Mouse (Mus musculus): ENCODE results near the gene Eif2b3.

DNA sequence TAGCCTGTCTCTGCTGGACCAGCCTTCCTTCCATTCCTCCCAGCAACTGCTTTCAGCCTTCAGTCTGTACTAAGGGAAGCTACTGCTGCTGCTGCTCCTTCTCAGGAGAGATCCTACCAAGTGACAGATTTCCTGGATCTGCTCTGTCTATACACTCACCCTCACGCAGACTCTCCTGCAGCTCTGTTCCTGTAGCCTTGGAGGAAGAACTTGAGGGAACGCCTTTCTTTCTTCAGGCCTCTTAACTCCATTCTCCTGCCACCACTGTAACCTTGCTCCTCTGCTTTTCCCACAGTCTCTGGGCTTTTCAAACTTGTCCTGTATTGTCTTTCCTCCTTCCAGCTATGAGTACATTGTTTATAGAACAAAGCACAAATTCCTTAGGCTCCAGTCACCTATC, 37.3 kb downstream of the Eif2b3 start:
- TF ChIP-seq CTCF (IDR thresholded peaks at IDR 0.05; ENCODE audit: low read depth), result no peak
- TF ChIP-seq EP300 (optimal IDR thresholded peaks at IDR 0.05), result no peak
